Mouse (Mus musculus): ENCODE measurements around the gene Hyal1.
"Not testable (repeated sequence)": the region's sequence is repeated elsewhere in the genome, so short reads cannot be mapped to it uniquely, and the experiment has no call there.

The Hyal1 gene

DNA sequence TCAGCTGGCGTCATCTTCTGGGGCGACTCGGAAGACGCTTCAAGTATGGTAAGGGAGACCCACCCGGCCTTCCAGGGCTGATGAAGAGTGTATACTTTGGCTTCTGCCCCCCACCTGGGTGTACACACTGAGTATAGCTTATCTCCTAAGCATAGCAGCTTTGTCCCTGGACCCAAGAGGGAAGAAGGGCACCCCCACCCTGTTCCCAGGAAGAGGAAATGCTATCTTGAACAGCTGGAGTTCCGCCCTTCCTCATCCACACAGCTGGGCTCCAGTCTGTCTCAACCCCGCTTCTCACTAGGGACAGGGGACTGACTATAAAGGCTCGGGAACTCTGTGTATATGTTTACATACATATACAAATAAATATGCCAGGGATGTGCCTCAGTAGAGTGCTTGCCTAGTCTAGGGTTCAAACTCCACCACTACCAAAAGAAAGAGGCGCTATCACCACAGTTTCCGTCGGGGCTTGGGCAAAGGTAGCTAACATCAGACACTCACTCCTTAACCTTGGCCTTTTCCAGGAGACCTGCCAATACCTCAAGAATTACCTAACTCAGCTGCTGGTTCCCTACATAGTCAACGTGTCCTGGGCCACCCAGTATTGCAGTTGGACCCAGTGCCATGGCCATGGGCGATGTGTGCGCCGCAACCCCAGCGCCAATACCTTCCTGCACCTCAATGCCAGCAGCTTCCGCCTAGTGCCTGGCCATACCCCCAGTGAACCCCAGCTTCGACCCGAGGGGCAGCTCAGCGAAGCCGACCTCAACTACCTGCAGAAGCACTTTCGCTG is 5.0 kb upstream of the Hyal1 start:
- no peak for DNase-seq (ENCODE audit: low spot score)

DNA sequence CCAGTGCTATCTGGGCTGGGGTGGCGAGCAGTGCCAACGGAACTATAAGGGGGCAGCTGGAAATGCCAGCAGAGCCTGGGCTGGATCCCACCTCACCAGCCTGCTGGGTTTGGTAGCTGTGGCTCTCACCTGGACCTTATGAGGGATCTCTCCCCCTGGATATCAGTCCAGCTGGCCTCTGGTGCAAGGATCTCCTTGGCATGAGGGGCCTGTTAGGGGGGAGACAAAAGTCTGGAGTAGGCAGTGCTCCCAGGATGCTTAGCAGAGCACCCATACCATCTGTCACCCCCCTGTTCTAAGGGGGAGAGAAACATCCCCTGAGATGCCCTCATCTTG is 4.4 kb upstream of the Hyal1 start:
- DNase-seq (ENCODE audit: low spot score) = no peak

- DNase-seq (ENCODE audit: low spot score) = not testable (repeated sequence)
These were observed 3.0 kb upstream of the Hyal1 start for GRCm38 (mm10) chr9:107573774-107574173.

- no peak for DNase-seq (ENCODE audit: low spot score)
These were observed 959 bp upstream of the Hyal1 start for GRCm38 (mm10) chr9:107575579-107576356.

DNA sequence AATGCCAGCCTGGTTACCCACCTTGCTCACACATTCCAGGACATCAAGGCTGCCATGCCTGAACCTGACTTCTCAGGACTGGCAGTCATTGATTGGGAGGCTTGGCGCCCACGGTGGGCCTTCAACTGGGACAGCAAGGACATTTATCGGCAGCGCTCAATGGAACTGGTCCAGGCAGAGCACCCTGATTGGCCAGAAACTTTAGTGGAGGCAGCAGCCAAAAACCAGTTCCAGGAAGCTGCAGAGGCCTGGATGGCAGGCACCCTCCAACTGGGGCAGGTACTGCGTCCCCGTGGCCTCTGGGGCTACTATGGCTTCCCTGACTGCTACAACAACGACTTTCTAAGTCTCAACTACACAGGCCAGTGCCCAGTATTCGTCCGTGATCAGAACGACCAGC is 1.1 kb downstream of the Hyal1 start:
- no peak for DNase-seq (ENCODE audit: low spot score)

- no peak for DNase-seq (ENCODE audit: low spot score)
These were observed 1.9 kb downstream of the Hyal1 start, which contains the start of gene Naa80 for GRCm38 (mm10) chr9:107578587-107578986. Naa80 (plus strand) TSS chr9:107578887.

DNA sequence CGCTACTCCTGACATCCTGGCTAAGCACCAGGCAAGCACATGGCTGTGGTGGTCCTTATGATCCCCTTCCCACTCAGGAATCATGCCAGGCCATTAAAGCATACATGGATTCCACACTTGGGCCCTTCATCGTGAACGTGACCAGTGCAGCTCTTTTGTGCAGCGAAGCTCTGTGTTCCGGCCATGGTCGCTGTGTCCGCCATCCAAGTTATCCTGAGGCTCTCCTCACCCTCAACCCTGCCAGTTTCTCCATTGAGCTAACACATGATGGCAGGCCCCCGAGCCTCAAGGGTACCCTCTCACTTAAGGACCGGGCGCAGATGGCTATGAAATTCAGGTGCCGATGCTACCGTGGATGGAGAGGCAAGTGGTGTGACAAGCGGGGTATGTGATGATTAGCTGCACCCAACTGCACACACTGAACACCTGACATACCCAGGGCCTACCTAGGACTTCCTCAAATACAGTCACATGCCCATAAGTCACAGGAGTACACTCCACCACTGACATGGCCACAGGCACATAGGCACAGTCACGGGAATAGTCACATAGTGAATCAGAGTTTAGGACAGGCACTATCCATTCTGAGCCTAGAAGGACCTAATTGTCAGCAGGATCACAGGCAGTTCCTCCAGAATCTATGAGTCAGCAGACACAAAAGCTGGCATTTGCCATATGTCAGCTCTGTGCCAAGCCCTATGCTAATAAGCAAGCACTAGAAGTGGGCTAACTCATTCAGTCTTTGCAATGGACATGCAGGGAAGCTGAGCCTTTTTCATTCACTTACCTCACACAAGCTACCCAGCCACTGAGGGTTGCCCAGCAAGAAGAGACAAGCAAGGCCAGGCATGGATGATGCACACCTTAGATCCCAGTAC is 2.5 kb downstream of the Hyal1 start:
- DNase-seq (ENCODE audit: low spot score) = no peak

DNA sequence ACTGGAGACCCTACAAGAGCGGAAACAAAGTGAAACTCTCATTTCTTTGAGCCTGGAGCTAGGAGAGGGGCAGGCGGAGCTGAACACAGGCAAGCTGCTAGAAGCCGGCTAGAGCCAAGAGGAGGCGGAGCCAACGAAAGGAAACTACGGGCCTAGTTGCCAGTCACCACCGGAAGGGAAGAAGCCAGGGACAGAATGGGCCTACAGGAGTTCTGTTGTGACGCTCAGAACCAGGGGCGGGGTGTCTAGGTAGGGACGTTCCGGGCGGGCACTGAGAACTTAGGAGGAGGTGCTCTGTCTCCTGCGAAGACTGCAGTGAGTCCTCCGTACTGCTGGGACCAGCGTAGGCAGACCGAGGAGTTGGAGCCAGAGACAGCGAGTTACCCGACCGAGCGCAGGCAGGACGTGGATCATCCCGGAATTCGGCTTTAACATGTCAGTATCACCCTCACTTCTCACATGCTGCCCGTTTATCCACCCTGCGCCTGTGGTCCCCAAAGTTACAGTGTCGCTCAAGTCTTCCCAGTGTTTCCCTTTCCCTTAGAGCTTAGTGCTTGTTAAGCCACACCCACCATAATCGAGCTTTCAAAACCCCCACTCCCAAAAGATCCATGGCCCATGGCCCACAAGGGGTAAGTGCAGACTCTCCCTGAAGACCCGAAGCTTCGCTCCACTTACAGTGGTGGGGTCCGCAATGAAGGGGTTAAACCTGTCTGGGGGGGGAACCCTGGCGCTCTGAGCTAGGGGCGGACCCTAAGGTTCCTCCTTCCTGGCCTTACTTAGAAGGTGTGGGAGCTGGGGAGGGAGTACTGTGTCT is 4.0 kb downstream of the Hyal1 start, which contains the start of gene Hyal3:
Gene Hyal3 (plus strand): TSS at position 318 of the 817 bp plus-strand sequence.
- DNase-seq (ENCODE audit: low spot score) = peak; percentile 85

- DNase-seq (ENCODE audit: low spot score) = no peak
These were observed 4.9 kb downstream of the Hyal1 start for GRCm38 (mm10) chr9:107581584-107581983.

DNA sequence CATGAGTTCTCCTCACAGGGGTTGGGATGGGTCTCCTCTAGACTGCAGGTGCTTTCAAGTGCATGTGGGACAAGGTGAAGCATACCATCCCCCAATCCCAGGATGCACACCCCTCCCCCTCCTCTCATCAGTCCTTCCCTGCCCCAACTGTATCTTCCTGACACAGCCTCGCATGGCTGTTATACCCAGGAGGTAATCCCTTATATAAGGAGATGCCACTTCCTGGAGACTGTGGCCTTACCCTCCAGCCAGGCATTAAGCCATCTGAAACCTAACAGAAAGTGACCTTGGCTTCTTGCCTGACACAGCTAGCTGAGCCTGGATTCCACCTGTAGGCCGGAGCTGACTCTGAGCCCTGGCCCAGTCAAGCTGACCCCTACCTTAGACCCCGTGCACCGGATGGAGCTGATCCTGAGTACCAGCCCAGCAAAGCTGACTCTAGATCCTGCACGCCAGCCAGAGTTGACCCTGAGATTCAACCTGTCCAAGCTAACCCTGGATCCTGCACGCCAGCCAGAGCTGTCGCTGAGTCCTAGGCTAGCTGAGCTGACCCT is 5.9 kb downstream of the Hyal1 start:
- no peak for DNase-seq (ENCODE audit: low spot score)

DNA sequence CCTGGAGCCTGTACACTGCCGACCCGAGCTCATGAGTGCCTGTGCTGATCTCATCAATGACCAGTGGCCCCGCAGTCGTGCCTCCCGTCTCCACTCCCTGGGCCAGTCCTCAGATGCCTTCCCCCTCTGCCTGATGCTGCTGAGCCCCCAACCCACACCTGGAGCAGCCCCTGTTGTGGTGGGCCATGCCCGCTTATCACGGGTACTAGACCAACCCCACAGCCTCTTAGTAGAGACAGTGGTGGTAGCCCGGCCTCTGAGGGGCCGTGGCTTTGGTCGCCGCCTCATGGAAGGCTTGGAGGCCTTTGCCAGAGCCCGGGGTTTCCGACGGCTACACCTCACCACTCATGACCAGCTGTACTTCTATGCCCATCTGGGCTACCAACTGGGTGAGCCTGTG is 6.4 kb downstream of the Hyal1 start:
- no peak for DNase-seq (ENCODE audit: low spot score)

DNA sequence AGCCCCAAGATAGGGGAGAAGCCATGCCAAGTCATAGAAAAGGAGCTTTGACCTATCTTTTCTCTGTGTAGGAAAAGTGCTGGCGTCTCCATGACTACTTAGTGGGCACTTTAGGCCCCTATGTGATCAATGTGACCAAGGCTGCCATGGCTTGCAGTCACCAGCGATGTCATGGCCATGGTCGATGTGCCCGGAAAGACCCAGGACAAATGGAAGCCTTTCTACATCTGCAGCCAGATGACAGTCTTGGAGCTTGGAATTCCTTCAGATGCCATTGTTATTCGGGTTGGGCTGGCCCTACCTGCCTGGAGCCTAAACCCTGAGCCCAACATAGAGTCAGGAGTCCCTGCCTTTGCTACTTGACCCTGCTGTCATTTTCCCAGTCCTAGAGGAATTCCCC is 9.8 kb downstream of the Hyal1 start:
- DNase-seq (ENCODE audit: low spot score) = no peak

DNA sequence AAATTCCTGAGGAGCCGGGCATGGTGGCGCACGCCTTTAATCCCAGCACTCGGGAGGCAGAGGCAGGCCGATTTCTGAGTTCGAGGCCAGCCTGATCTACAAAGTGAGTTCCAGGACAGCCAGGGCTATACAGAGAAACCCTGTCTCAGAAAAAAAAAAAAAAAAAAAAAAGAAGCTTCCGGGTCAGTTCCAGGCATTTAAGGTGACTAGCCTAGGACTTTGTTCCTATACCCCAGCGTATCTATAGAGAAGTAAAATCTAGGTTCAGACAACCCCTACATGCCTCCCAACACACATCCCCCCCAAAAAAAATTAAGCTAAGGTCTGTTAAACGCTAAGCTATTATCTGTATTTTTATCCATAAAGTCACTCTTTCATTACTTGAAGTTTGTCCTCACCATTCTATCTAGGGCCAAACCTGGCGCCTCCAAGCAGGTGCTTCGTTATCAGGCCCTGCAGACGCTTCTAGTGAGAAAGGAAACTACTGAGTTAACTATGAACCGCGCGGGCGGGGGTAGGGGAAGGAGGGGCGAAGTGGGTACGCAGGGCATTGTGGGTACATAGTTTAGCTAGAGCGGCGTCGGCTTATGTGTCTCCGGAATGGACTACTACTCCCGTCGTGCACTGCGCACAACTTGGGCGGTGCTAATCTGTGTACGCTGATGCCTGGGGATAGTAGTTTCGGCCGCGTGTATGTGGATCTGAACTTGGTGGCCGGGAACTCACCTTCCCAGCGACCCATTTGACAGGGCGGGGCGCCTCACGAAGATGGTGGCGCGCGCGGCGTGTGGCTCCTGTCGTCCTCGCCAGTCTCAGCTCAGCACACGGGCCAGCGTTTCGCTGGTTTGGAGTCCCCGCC is 10.5 kb downstream of the Hyal1 start, which contains the start of gene Ifrd2:
Gene Ifrd2 (plus strand): TSS at position 669 of the 859 bp plus-strand sequence.
- peak; percentile 86 for DNase-seq (ENCODE audit: low spot score)

DNA sequence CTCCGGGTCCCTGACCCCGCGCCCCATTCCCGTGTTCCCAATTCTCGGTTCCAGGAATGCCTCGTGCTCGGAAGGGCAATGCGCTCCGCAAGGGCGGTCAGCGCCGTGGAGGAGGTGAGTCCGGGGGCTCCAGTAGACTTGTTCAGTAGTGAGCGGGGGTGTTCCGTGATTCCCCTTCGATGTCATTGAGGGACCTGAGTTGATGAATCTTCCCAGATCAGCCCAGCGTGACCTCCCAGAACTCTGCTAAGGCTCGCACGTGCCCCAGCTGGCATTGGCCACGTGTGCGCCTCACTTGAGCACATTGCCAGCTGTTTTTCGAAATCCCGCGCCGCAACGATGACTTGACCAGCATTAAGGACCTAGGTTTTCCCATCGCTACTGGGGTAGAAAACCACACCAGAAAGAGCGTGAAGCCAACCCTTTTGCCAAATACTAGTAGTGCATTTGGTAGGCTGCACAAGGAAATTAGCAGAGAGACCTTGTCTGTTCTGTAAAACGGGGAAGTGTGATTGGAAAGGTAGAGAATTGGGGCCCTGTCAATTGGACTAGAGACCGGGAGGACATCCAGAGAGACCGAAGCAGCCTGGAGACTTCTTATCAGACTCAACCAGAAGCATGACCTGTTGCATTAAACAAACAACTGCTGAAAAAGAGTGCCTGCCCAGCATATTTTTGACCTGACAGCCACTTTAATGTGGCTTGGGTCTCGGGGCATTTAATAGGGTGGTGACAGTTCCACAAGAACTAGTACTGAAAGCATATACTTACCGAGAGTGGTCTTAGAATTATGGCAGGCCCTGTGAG is 11.3 kb downstream of the Hyal1 start:
- DNase-seq (ENCODE audit: low spot score) = no peak

- DNase-seq (ENCODE audit: low spot score) = no peak
These were observed 13.5 kb downstream of the Hyal1 start for GRCm38 (mm10) chr9:107590058-107590772.

DNA sequence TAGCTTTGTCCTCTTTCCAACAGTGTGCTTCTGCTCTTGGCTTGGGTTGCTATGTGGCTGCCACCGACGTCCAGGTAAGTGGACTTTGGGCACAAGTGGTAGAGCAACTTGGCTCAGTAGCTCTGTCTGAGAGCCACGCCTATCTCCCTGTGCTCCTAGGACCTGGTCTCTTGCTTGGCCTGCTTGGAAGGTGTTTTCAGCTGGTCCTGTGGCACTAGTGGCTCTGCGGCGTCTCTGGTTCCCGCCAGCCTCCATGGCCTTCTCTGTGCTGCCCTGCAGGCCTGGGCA is 14.0 kb downstream of the Hyal1 start:
- no peak for DNase-seq (ENCODE audit: low spot score)

GRCm38 (mm10) chr9:107593101-107593976 is 16.6 kb downstream of the Hyal1 start:
- no peak for DNase-seq (ENCODE audit: low spot score)

Data from ovary, postnatal 14 days (tissue).